Mouse (Mus musculus) heart, postnatal 14 days (tissue): Measurements from ENCODE around the gene Mpp1. TPM values are rescaled to one million over a fixed set of nuclear protein-coding genes. Genes with fewer than 3 reads are reported as not detected.
A peak's percentile ranks its signal among the peaks of the same experiment; 100 is the strongest.

ENCODE experiments used
- DNase-seq, 2 experiments: peaks; one replicate each; pipeline ENCODE4 v3.0.0; 2021 to 2022
- intact Hi-C: fragments of 180-260 bp; cut with DNase I; formaldehyde crosslinking; loops from one replicate; pipeline ENCODE4 v1.15.1; 2025
- total RNA-seq, 2 experiments: library from RNA; stranded (reverse); gene quantifications; 2 replicates each; pipeline ENCODE4 v1.2.3; 2021

Gene Mpp1
- total RNA-seq, 2 experiments from 2014 or later: 21.0 to 21.8 TPM

DNA sequence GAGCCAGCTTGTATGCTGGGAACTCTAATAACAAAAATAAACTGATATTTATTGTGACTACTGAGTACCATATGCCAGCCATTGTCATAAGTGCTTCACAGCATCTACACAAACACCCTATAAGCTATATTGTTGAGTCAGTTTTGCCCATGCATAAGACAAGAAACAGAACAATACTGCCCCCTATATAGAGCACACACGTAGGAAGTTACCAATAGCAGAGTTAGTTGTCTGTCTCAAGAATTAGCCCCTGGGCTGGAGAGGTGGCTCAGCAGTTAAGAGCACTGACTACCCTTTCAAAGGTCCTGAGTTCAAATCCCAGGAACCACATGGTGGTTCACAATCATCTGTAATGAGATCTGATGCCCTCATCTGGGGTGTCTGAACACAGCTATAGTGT is 45.2 kb downstream of the Mpp1 start:
- no peak for DNase-seq
- intact Hi-C loops: loop anchor here (10.0 kb wide), 1 partner anchor 81 kb away; no protein-coding TSS in a partner anchor

DNA sequence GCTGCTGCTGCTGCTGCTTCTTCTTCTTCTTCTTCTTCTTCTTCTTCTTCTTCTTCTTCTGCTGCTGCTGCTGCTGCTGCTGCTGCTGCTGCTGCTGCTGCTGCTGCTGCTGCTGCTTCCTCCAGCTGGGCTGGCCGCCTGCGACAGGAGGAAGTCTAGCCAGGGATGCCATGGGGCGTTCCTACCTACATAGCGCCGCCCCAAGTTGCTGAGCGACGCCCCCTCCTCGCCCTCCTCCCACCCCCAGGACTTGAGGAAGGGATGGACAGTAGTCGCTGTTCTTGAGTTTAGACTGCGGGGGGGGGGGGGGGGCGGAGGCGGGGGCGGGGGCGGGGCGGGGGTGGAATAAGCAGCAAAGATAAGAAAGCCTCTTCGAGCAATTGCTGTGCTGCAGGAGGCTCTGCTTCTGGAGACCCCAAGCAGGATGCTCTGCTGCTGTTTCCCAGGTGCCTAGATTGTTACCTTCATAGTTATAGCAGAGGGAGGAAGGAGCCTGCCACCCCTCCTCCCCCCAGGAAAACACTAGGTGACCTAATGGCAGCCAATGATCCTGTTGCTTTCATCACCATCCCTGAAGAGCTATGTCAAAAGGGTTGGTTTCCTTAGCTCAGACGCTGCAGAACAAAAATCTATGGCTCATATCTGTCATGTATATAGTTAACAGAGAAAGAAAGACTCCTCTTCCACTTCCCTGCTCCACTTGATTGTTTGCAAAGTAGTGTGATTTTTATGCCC is 45.9 kb downstream of the Mpp1 start, which contains the start of gene Gab3:
Gene Gab3, minus strand, starts transcription at position 685 of the 735 bp plus-strand sequence.
- intact Hi-C loops: loop anchor here (10.0 kb wide), 1 partner anchor 80 kb away; no protein-coding TSS in a partner anchor
- DNase-seq: peak; percentile 62 to 66

DNA sequence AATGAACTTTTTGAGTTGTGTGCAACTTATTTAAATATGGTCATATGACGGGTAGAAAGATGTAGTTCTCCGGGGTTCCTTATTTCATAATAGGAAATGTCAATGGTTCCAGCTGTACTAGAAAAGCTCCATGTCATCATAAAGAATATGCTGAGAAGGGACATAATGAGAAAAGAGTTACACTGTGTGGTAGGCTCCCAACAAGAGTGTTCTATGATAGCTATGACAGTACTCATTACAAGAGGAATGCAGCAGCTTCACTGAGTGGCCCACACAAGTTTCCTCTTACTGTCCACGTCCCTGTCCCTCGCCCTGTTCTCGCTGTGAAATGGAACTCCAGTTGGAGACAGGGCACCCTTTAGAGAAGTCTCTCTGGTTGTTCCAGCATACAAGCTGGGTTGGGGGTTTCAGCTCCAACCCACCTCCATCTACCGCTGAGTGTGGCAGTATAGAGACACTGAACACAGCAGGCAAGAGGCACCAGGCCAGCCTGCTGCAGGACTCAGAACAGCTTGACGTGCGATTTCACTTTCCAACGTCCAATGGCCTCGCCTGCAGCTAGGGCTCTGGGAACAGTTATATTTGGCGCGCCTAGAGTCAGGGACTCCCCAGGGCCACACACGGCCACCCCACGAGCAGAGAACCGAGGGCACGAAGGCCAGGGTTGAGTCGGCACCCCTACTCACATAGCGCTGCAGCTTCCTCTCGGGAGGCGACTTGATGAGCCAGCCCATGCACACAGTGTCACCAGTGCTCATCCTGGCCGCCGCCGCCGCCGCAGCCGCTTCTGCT is 46.6 kb downstream of the Mpp1 start:
- DNase-seq: peak; percentile 1 to 17
- intact Hi-C loops: loop anchor here (10.0 kb wide), 1 partner anchor 79 kb away; no protein-coding TSS in a partner anchor

DNA sequence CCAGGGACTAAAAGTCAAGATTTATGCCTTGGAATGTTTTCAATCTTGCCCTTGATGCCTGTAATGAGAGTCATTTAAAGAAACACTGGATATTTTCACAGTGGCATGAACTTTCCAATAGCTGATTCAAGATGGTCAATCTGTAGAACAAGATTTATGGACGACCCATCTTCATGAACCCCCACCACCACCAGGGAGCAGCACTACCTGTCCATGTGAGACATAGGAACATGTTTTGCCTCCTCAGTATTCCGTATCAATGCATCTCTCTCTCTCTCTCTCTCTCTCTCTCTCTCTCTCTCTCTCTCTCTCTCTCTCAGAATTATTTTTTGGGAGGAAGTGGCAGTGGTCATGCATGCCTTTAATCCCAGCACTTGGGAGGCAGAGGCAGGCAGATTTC is 48.5 kb downstream of the Mpp1 start:
- no peak for DNase-seq
- intact Hi-C loops: loop anchor here (10.0 kb wide), 1 partner anchor 78 kb away; no protein-coding TSS in a partner anchor

Other genes starting within 250 kb of the Mpp1 start
- 1 to 10 TPM; 2.2 to 2.4 TPM for gene Gab3, start 45.6 kb downstream of the Mpp1 start, total RNA-seq
- gene Dkc1, start 35.2 kb downstream of the Mpp1 start, total RNA-seq: 10 to 100 TPM; 25.9 to 26.4 TPM
- not detected for gene Smim9, start 32.8 kb upstream of the Mpp1 start, total RNA-seq